Mouse (Mus musculus): ENCODE results near the gene Fam98c. TPM values are rescaled to one million over a fixed set of nuclear protein-coding genes. Genes with fewer than 3 reads are reported as not detected.

The Fam98c gene
- 60.6 and 63.0 TPM in 2 replicates for polyA plus RNA-seq (2021; fragmentation: Nextera tagmentation)
- long read RNA-seq, experiment 1, transcript Fam98c-209 (8 exons, 1,293 nt), result major isoform, 42 of 102 reads
- long read RNA-seq, experiment 1, transcript Fam98c-202 (7 exons, 1,359 nt), result minor isoform, 31 of 102 reads
- long read RNA-seq, experiment 1, partial matches to known transcripts, result 13 of 102 reads
- long read RNA-seq, experiment 1, other reads (novel, unspliced or antisense), result 13 of 102 reads
- long read RNA-seq, experiment 2, transcript Fam98c-209 (8 exons, 1,293 nt), result major isoform, 77 of 244 reads
- long read RNA-seq, experiment 2, transcript Fam98c-202 (7 exons, 1,359 nt), result minor isoform, 56 of 244 reads
- long read RNA-seq, experiment 2, transcript Fam98c-206 (7 exons, 2,169 nt), result minor isoform, 42 of 244 reads
- long read RNA-seq, experiment 2, partial matches to known transcripts, result 35 of 244 reads
- long read RNA-seq, experiment 2, other reads (novel, unspliced or antisense), result 32 of 244 reads

GRCm38 (mm10) chr7:29155838-29156782, at the start of gene Fam98c:
Fam98c (minus strand) TSS chr7:29156234.

DNA sequence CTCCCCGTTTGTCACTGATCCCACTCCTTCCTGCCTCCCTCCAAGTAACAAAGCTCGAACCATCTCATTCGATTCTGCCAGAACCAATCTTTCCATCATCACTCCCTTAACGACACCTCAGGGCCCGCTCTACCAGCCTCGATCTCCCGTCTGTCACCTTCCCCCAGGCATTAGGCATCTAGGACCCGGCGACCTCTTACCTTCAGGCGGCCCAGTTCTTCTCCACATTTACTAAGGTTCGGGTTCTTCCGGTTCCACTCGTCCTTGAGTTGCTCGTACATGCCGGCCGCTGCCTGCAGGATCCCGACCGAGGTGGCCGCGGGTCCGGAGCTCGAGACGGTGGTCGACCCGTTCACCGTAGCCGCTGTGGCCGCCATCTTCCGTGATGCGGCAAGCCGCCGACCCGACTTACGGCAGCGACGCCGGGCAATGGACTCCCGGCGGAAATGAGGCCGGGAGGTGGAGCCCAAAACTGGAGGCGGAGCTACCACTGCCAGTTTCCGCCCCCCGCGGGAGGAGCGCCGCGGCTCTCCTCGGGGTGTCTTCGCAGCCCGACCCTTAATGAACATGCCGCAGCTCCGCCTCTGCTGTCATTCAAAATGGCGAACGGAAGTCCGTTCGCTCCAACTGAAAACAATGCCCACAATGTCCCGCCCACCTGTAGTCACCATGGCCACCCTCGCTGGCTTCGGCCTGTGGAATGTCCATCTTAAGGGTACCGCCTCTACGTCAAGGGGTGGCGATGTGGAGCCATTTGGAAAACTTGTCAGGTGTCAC, 24.2 kb upstream of the Fam98c start, which contains the start of gene Psmd8:
Psmd8 (minus strand) TSS at position 625 of the 777 bp plus-strand sequence.

GRCm38 (mm10) chr7:29170066-29170754, 14.2 kb upstream of the Fam98c start, which contains the start of the genes Ggn and Spred3:
Ggn (plus strand) TSS chr7:29170210.
Spred3 (minus strand) TSS chr7:29170411.

DNA sequence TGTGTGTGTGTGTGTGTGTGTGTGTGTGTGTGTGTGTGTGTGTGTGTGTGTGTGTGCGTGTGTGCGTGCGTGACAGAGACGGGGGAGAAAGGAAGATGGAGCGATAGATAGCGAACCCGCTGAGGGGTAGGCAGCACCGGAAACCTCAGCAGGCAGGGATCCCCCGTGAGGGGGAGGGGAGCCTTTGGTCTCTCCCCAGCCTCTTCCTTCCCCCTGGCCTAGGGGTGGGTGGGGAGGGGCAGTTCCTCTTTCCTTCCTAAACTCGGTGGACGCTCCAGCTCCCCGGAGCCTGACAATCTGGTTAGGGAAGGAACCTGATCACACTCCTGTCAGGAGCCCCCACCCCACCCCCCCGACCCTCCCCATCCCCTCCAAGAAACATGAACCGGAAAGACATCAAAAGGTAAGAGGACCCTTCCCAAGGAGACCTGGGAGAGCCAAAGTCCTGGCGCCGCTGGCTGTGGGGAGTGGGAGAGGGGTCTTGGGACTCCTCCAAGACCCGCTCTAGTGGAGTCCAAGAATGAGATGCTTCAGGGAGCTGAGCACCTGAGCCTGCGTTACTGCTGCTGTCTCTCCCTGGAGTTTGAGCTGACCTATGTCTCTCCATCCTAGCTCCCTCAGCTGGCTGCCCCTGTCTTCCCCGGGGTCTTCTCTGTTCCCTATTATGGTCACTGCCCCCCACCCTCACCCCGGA, 21.2 kb downstream of the Fam98c start, which contains the start of gene Rasgrp4:
Rasgrp4 (plus strand) TSS at position 159 of the 694 bp plus-strand sequence.

GRCm38 (mm10) chr7:29124970-29125369, 31.1 kb downstream of the Fam98c start, which contains the start of gene Ryr1:
Ryr1 (minus strand) TSS chr7:29125179.

Other genes with a start within 250 kb of the Fam98c start
- 90.7 and 101 TPM in 2 replicates for gene Actn4, start 193.9 kb downstream of the Fam98c start, polyA plus RNA-seq (2021; fragmentation: Nextera tagmentation)
- gene Eif3k, start 174.4 kb downstream of the Fam98c start, polyA plus RNA-seq (2021; fragmentation: Nextera tagmentation), result 580 and 617 TPM in 2 replicates
- 0.26 and 0.45 TPM in 2 replicates for gene Map4k1, start 174.2 kb downstream of the Fam98c start, polyA plus RNA-seq (2021; fragmentation: Nextera tagmentation)
- gene Ryr1, start 31.1 kb downstream of the Fam98c start, polyA plus RNA-seq (2021; fragmentation: Nextera tagmentation), result 2.2 and 2.4 TPM in 2 replicates
- 0.08 and 0.52 TPM in 2 replicates for gene Rasgrp4, start 21.4 kb downstream of the Fam98c start, polyA plus RNA-seq (2021; fragmentation: Nextera tagmentation)
- 0.11 and 0.20 TPM in 2 replicates for gene Ggn, start 14.0 kb upstream of the Fam98c start, polyA plus RNA-seq (2021; fragmentation: Nextera tagmentation)
- 2.1 and 2.8 TPM in 2 replicates for gene Spred3, start 14.2 kb upstream of the Fam98c start, polyA plus RNA-seq (2021; fragmentation: Nextera tagmentation)
- 253 and 274 TPM in 2 replicates for gene Psmd8, start 24.5 kb upstream of the Fam98c start, polyA plus RNA-seq (2021; fragmentation: Nextera tagmentation)
- not detected in 2 replicates for gene Catsperg1, start 57.8 kb upstream of the Fam98c start, polyA plus RNA-seq (2021; fragmentation: Nextera tagmentation)
- 0.65 and 1.0 TPM in 2 replicates for gene Kcnk6, start 76.3 kb upstream of the Fam98c start, polyA plus RNA-seq (2021; fragmentation: Nextera tagmentation)
- 134 and 143 TPM in 2 replicates for gene Yif1b, start 82.1 kb upstream of the Fam98c start, polyA plus RNA-seq (2021; fragmentation: Nextera tagmentation)
- gene 2200002D01Rik, start 92.2 kb upstream of the Fam98c start, polyA plus RNA-seq (2021; fragmentation: Nextera tagmentation), result 0.39 and 0.77 TPM in 2 replicates
- gene Spint2, start 125.7 kb upstream of the Fam98c start, polyA plus RNA-seq (2021; fragmentation: Nextera tagmentation), result 38.0 and 89.1 TPM in 2 replicates
- 13.6 and 15.6 TPM in 2 replicates for gene Ppp1r14a, start 133.1 kb upstream of the Fam98c start, polyA plus RNA-seq (2021; fragmentation: Nextera tagmentation)
- gene Dpf1, start 147.7 kb upstream of the Fam98c start, polyA plus RNA-seq (2021; fragmentation: Nextera tagmentation), result 43.6 and 49.5 TPM in 2 replicates

All from layer of hippocampus, adult 6 months (tissue).